Mouse (Mus musculus): ENCODE measurements around the gene Twnk. TPM values are rescaled to one million over a fixed set of nuclear protein-coding genes. Genes with fewer than 3 reads are reported as not detected.

Gene Twnk
- 5.6 and 6.8 TPM in 2 replicates for polyA plus RNA-seq (2012; ENCODE audit: low replicate concordance)

DNA sequence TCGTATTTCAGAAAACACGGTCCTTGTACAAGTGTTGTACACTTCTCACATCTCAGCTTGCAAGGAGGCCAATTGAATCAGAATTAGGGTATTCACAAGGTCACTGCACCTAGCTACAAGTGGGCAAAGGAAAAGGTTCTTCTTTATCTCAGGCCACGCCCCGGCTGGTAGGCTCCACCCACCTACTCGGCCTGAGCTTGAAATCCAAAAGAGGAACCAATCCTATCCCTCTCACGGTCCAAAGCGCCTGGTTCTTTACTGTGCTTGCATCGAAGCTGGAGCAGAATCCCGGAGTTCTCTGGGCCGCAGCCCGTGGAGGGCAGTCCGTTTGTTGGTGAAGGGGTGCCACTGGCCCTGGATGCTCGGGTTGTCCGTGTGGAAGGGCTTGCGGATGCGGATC, at the start of gene Twnk:
Gene Twnk, plus strand, starts transcription at position 220 of the 400 bp plus-strand sequence.

DNA sequence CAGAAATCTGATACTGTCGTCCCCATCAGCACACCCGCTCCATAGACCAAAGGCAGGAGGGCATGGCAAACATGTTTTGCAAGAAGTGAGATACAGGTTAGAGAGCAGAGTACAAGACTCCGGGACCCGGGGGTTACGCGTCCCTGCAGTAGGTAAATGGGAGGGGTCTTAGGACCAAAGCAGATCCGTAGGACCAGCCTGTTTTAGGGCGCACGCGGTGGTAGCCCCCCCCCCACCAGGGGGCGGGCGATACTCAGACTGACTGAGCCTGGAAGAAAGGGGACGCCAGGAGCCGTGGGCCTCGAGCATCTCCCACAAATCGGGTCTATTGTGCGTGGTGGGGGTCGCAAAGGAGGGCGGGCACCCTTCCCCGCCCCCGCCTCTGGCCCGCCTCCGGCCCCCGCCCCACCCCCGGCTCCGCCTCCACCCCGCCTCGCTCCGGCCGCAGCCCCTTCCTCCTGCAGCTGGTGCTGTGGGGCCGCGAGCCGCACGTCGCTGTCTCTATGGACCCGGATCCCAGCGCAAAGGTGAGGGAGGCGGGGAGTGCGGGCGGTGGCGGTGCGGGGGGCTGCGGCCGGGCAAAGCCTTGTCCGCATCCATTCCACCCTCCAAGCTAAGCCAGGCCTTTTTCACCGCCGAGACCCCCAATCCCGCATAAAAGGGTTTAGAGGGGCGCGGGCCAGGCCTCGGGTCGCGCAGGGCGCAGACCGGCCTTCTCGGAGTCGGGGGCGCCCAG, 16.5 kb upstream of the Twnk start, which contains the start of gene Sema4g:
Gene Sema4g, plus strand, starts transcription at position 271 of the 736 bp plus-strand sequence.

DNA sequence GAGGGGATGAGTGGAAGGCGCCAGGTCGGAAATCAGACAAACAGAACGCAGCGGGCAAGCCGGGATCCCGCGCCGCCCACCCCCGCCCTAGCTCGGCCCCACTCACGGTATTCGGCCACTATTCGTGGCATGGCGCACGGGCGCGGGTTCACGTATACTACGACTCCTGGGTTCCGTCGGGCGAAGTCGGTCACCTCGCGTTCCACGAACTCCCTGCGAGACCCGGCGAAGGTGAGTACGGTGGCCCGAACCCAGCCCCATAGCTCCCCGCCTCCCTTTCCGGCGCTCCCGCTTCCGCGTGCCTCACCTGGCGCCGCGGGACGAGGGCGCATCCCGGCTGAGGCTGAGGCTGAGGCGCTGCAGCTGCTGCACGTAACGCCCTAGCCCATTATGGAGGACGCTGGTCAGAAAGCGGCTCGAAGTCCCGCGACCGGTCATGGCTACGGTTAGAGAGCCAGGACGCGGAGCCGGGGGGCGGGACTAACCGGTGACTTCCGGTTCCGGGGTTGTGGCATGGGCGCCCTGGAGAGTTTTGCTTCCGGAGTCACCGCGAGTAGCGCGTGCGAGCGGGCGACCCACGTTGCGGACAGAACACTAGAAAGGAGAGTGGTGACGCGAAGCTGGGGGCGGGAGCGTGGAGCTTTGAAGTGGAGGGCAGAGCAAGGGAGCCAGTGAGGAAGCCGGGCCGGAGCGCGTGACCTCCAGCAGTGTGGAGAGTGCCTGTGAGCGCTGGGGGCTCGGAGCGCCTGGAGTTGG, 672 bp downstream of the Twnk start, which contains the start of gene Mrpl43:
Gene Mrpl43, minus strand, starts transcription at position 486 of the 756 bp plus-strand sequence.

DNA sequence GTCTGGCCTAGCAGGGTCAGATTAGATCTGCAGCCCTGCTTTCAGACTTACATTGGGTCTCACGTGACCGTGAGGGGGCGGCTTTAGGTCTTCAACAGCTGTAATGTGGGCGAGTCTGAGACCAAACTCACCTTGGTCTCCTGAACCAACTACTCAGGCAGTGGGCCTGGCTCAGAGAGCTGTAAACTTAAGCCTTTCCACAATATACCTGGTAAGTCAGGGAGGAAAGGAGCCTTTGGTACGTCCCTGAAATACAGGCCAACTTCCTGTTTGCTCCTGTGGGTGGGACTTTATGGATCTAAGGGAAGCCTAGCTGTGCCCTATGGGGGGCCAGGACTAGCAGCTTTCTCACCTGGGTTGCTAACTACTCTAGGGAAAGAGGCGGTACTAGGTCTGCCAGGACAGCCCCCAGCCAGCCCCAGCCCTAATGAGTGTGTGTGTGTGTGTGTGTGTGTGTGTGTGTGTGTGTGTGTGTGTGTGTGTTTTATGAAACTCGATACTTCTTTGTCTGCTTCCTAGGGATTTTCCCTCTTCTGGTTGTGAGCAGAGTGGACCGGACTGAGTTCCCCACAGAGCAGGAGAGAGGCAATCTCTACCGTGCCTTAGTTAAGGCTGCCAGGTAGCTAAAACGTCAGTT, 9.0 kb downstream of the Twnk start, which contains the start of gene Lzts2:
Gene Lzts2, plus strand, starts transcription at position 80 of the 637 bp plus-strand sequence.

DNA sequence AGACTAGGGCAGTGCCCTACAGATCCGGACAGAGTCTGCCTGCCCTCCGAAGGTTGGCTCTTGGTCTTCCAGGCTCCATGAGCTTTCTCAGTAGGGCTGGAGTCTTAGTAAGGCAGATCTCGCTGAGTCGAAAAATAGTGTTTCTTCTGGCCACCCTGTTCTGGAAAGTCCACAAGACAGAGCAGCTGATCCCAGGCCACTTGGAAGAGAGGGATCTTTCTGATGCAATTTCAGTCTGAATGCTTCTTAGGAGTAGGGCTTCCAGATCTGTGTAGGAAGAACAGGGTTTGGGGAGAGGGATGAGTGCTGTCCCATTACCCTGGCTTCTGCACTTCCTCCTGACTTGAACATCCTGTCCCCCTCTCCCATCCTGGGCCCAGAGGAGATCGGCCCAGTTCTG, 40.2 kb downstream of the Twnk start, which contains the start of gene Pdzd7:
Gene Pdzd7, minus strand, starts transcription at position 67 of the 400 bp plus-strand sequence.

DNA sequence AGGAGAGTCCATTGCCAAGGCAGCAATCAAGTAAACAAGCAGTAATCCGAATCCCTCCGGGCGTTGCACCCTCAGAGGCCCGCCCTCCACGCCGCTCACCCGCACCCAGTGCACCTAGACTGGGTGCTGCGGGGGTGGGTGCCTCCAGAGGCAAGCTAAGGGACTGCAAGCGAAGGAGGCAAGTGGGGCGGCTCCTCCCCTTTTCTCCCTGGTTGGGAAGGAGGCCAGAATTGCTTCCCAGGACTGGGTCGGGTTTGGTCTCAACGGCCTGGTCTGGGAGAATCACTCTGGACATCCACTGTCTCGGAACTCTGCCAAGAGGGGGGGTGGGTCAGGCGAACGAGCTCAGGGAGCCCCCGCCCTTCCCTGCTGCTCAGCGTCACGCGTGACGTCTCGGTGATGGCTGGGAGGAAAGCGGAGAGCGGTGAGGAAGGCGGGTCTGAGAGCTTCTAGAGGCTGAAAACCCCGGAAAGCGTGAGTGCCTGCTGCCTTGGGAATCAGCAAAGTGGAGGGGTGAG, 42.0 kb downstream of the Twnk start, which contains the start of gene Sfxn3:
Gene Sfxn3, plus strand, starts transcription at position 87 of the 518 bp plus-strand sequence.

Other genes starting within 250 kb of the Twnk start
- not detected in 2 replicates for gene Pax2, start 249.6 kb upstream of the Twnk start, polyA plus RNA-seq (2012; ENCODE audit: low replicate concordance)
- 39.4 and 79.5 TPM in 2 replicates for gene Slf2, start 74.5 kb upstream of the Twnk start, polyA plus RNA-seq (2012; ENCODE audit: low replicate concordance)
- 0.41 and 0.56 TPM in 2 replicates for gene Sema4g, start 16.6 kb upstream of the Twnk start, polyA plus RNA-seq (2012; ENCODE audit: low replicate concordance)
- 74.0 and 98.5 TPM in 2 replicates for gene Mrpl43, start 779 bp downstream of the Twnk start, polyA plus RNA-seq (2012; ENCODE audit: low replicate concordance)
- 7.7 and 13.6 TPM in 2 replicates for gene Lzts2, start 8.8 kb downstream of the Twnk start, polyA plus RNA-seq (2012; ENCODE audit: low replicate concordance)
- gene Pdzd7, start 40.1 kb downstream of the Twnk start, polyA plus RNA-seq (2012; ENCODE audit: low replicate concordance): 0.04 and 0.37 TPM in 2 replicates
- 18.5 and 22.9 TPM in 2 replicates for gene Sfxn3, start 41.8 kb downstream of the Twnk start, polyA plus RNA-seq (2012; ENCODE audit: low replicate concordance)
- gene Kazald1, start 69.6 kb downstream of the Twnk start, polyA plus RNA-seq (2012; ENCODE audit: low replicate concordance): 0.82 and 0.84 TPM in 2 replicates
- gene Tlx1, start 145.0 kb downstream of the Twnk start, polyA plus RNA-seq (2012; ENCODE audit: low replicate concordance): 0.91 and 1.6 TPM in 2 replicates
- gene Lbx1, start 230.1 kb downstream of the Twnk start, polyA plus RNA-seq (2012; ENCODE audit: low replicate concordance): not detected in 2 replicates

Measured in hematopoietic multipotent progenitor cell, adult 10-12 weeks (in vitro differentiated cells).